Mouse (Mus musculus): ENCODE results near the gene 4930522L14Rik. TPM values are rescaled to one million over a fixed set of nuclear protein-coding genes. Genes with fewer than 3 reads are reported as not detected.
"Not testable (repeated sequence)": the region's sequence is repeated elsewhere in the genome, so short reads cannot be mapped to it uniquely, and the experiment has no call there.

The 4930522L14Rik gene
- total RNA-seq (2021) = 1 to 10 TPM; 1.9 to 2.1 TPM
- long read RNA-seq, experiment 1 = 0 reads
- long read RNA-seq, experiment 2, partial matches to known transcripts = 0 of 4 reads
- long read RNA-seq, experiment 2, other reads (novel, unspliced or antisense) = 0 of 4 reads

DNA sequence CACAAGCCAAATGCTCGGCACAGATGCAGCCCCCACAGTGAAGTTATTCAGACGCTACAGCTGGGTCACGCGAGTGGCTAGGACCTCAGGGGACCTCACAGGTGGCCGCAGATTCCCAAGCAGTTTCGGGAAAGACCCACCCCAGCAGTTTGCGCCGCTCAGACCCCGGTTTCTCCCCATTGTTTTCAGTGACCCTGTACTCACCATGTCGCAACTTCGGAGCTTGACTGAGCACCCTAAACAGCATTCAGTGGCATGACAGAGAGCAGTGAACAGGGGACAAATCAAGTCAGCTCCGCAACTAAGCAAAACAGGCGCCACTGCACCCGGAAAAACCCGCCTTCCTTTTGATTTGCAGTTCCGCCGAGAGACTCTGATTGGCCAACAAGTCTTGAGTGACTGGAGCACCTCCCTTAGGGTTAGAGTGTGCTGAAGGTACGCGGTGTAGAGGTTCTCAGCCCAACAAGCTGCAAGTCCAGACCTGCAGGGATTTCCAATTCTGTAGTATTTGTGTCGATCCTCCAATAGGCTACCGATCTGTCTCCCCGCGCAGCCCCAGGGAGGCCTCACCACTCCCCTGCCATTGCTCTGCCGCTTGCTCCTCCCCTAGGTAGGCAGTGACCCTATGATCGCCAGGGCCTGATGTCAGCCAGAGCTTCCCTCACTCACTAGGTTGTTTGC, at the start of gene 4930522L14Rik:
TSS of gene 4930522L14Rik (minus strand) at position 496 of the 681 bp plus-strand sequence.
- DNase-seq (ENCODE audit: low spot score in 2 of 2) = peak; percentile 25 to 46
- intact Hi-C loops (cut with DNase I) = not testable (repeated sequence)

- DNase-seq (ENCODE audit: low spot score in 2 of 2); intact Hi-C loops (cut with DNase I): not testable (repeated sequence)
Observed at GRCm38 (mm10) chr5:109801466-109801865, 49.8 kb upstream of the 4930522L14Rik start.

GRCm38 (mm10) chr5:109799948-109800347, 48.3 kb upstream of the 4930522L14Rik start:
- intact Hi-C loops (cut with DNase I); DNase-seq (ENCODE audit: low spot score in 2 of 2): not testable (repeated sequence)

- DNase-seq (ENCODE audit: low spot score in 2 of 2); intact Hi-C loops (cut with DNase I): not testable (repeated sequence)
Observed at GRCm38 (mm10) chr5:109797017-109797416, 45.3 kb upstream of the 4930522L14Rik start.

DNA sequence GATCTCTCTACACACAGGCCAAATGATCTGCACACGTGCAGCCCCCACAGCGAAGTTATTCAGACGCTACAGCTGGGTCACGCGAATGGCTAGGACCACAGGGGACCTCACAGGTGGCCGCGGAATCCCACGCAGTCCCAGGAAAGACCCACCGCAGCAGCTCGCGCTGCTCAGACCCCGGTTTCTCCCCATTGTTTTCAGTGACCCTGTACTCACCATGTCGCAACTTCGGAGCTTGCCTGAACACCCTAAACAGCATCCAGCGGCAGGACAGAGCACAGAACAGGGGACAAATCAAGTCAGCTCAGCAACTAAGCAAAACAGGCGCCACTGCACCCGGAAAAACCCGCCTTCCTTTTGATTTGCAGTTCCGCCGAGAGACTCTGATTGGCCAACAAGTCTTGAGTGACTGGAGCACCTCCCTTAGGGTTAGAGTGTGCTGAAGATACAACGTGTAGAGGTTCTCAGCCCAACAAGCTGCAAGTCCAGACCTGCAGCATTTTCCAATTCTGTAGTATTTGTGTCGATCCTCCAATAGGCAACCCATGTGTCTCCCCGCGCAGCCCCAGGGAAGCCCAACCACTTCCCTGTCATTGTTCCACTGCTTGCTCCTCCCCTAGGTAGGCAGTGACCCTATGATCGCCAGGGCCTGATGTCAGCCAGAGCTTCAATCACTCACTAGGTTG, 44.4 kb upstream of the 4930522L14Rik start:
- intact Hi-C loops (cut with DNase I) = not testable (repeated sequence)

DNA sequence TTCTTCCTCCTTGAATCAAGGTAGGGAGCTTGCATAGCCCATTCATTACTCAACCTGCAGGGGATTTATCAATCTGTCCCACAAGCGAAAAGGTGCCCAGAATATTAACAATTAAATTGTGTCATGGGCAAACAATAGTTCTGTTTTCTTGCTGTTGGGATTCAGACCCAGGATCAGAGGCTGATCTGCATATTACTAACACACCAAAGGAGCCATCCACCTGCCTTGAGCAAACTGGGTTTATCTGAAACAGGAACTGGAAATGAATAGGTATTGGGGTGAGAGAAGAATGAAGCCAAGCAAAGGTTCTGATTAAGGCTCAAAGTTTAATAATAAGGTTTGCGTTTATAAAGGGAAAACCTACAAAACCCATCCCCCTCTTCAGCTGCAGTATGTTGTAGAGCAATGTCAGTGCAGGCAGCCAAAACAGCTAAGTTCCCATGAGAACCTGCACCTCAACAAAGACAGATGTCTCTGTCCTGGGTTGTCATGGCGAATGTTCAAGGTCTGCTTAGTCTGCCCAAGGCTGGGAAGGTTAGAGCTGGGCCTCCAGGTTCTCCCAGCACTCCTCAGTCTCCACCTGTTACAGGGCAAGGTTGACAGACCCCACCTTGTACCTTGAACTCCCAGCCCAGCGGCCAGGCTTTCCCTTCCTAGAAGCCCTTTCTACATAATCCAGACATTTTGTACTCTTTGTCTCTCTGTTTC, 541 bp upstream of the 4930522L14Rik start:
- intact Hi-C loops (cut with DNase I); DNase-seq (ENCODE audit: low spot score in 2 of 2): not testable (repeated sequence)

More for the DNA sequence above, 44.4 kb upstream of the 4930522L14Rik start:
- peak; percentile 7 to 18 for DNase-seq (ENCODE audit: low spot score in 2 of 2)

- DNase-seq (ENCODE audit: low spot score in 2 of 2); intact Hi-C loops (cut with DNase I): not testable (repeated sequence)
Observed at GRCm38 (mm10) chr5:109745081-109745480, 6.6 kb downstream of the 4930522L14Rik start.

DNA sequence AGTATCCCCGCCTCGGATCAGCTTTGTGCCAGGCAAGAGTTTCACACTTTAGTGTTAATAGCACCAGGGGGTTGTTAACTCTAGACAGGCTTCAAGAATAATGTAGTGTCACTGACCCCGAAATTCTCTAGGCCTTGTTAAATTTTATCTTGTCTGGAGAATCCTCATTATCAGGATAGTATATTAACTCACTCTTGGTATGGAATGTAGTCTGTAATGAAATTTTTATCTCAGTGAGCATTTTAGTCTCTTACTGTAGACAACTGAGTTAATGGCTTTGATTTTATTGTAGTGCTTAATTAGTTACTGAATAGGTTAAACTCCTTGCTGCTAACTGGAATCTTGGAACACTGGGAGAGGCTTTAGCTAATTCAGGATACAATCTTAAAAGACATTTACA, 34.3 kb downstream of the 4930522L14Rik start:
- DNase-seq (ENCODE audit: low spot score in 2 of 2); intact Hi-C loops (cut with DNase I): not testable (repeated sequence)

DNA sequence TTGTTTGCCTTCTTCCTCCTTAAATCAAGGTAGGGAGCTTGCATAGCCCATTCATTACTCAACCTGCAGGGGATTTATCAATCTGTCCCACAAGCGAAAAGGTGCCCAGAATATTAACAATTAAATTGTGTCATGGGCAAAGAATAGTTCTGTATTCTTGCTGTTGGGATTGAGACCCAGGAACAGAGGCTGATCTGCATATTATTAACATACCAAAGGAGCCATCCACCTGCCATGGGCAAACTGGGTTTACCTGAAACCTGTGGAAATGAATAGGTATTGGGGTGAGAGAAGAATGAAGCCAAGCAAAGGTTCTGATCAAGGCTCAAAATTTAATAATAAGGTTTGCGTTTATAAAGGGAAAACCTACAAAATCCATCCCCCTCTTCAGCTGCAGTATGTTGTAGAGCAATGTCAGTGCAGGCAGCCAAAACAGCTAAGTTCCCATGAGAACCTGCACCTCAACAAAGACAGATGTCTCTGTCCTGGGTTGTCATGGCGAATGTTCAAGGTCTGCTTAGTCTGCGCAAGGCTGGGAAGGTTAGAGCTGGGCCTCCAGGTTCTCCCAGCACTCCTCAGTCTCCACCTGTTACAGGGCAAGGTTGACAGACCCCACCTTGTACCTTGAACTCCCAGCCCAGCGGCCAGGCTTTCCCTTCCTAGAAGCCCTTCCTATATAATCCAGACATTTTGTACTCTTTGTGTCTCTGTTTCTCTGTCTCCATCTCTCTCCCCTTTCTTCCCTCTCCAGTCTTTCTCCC, 60.3 kb downstream of the 4930522L14Rik start:
- DNase-seq (ENCODE audit: low spot score in 2 of 2); intact Hi-C loops (cut with DNase I): not testable (repeated sequence)

DNA sequence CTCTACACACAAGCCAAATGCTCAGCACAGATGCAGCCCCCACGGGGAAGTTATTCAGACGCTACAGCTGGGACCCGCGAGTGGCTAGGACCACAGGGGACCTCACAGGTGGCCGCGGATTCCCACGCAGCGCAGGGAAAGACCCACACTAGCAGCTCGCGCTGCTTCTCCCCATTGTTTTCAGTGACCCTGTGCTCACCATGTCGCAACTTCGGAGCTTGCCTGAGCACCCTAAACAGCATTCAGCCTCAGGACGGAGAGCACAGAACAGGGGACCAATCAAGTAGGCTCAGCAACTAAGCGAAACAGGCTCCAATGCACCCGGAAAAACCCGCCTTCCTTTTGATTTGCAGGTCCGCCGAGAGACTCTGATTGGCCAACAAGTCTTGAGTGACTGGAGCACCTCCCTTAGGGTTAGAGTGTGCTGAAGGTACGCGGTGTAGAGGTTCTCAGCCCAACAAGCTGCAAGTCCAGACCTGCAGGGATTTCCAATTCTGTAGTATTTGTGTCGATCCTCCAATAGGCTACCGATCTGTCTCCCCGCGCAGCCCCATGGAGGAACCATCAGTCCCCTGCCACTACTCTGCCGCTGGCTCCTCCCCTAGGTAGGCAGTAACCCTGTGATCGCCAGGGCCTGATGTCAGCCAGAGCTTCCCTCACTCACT, 61.0 kb downstream of the 4930522L14Rik start, which contains the start of gene 5430403G16Rik:
TSS of gene 5430403G16Rik (minus strand) at position 505 of the 665 bp plus-strand sequence.
- peak; percentile 79 to 81 for DNase-seq (ENCODE audit: low spot score in 2 of 2)

More for the DNA sequence above, 61.0 kb downstream of the 4930522L14Rik start, which contains the start of gene 5430403G16Rik:
- intact Hi-C loops (cut with DNase I) = not testable (repeated sequence)

Other genes starting within 250 kb of the 4930522L14Rik start
- gene Crlf2, start 192.9 kb downstream of the 4930522L14Rik start, total RNA-seq (2021) = 10 to 100 TPM; 34.8 to 43.3 TPM
- gene 5430403G16Rik, start 60.8 kb downstream of the 4930522L14Rik start, total RNA-seq (2021) = 1 to 10 TPM; 1.7 to 2.0 TPM
- 10 to 100 TPM; 35.7 to 37.1 TPM for gene Gm15446, start 171.5 kb upstream of the 4930522L14Rik start, total RNA-seq (2021)
- 10 to 100 TPM; 43.9 to 55.7 TPM for gene Zfp932, start 244.6 kb upstream of the 4930522L14Rik start, total RNA-seq (2021)